Mouse (Mus musculus): ENCODE results near the gene Fgd2.

DNA sequence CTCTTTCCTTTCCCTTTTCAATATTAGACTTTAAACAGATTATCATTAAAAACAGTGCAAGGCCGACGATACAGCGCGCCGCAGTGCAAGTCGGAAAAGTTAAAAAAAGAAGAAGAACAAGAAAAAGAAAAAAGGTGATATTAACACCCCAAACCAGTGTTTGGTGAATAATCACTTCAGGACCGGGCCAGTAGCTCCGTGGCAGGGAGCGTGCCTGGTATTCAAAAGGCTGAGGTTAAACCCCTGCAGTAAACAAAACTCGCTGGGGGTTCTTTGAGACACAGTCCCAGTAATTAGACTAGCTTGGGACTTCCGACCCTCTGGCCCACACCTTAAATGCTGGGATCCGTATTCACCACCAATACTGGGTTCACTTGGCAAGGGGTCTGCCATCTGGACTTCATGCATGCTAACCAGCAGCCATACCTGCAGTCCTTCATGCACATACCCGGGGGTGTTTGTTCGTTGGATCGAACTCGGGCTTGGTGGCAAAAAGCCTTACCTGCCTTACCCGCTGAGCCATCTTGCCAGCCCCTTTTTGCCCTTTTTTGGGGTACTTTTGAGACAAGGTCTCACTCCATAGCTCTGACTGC is 37.8 kb downstream of the Fgd2 start:
- TF ChIP-seq CTCF (IDR thresholded peaks at IDR 0.05; ENCODE audit: low read depth) (no peak), EP300 (optimal IDR thresholded peaks at IDR 0.05) (no peak)

Measured in stomach, postnatal 0 days (tissue).